Mouse (Mus musculus): ENCODE results near the gene Spib.

DNA sequence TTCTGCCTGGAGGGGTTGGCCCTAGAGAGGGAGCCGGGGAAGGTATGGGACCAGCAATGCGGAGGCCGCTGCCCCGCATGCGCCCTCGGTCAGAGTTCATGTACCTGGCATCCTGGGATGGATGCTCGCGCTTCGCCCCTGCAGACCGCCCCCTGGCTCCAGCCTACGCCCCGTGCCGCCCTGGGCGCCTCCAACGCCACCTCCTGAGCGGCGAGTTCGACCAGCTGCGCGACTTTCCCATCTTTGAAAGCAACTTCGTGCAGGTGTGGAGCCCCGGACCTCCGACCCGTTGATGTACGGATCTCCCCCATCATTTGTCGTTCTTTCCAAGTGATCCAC is 35.1 kb downstream of the Spib start:
- no peak for TF ChIP-seq POLR2A (IDR thresholded peaks at IDR 0.05; ENCODE audit: extremely low read depth, insufficient read depth, low read length)
- no peak for TF ChIP-seq CTCF (IDR thresholded peaks at IDR 0.05; ENCODE audit: extremely low read depth, insufficient read depth, low read length)

Data from cortical plate, adult 2 months (tissue).